Mouse (Mus musculus) intestine, embryonic 16.5 days (tissue): Measurements from ENCODE around the gene 1700001O22Rik. TPM values are rescaled to one million over a fixed set of nuclear protein-coding genes. Genes with fewer than 3 reads are reported as not detected.

ENCODE experiments used
- ATAC-seq: fragments of 200-750 bp; cut with Nextera tagmentation; 2 replicates; pipeline ENCODE4 v1.8.0; 2017; ENCODE audit warnings: moderate TSS enrichment, moderate library complexity
- H3K27ac ChIP-seq: fragments of 300-500 bp; sonication (generic); 2 replicates; pipeline ENCODE4 v1.5.1; 2014; ENCODE audit warnings: mild to moderate bottlenecking, low read length
- H3K27me3 ChIP-seq: fragments of 300-500 bp; sonication (generic); replicated peaks from 2 replicates; pipeline ENCODE4 v1.6.1; 2014; ENCODE audit warnings: low read length, control low read depth, mixed read lengths; ENCODE audit not compliant: control insufficient read depth, insufficient read depth
- H3K36me3 ChIP-seq: fragments of 300-500 bp; sonication (generic); 2 replicates; pipeline ENCODE4 v1.6.1; 2014; ENCODE audit warnings: low read length, control low read depth; ENCODE audit not compliant: control insufficient read depth, insufficient read depth
- H3K4me1 ChIP-seq: fragments of 300-500 bp; sonication (generic); 2 replicates; pipeline ENCODE4 v1.6.1; 2014; ENCODE audit warnings: low read length, control low read depth, mixed read lengths; ENCODE audit not compliant: control insufficient read depth, insufficient read depth
- H3K4me2 ChIP-seq: fragments of 300-500 bp; sonication (generic); 2 replicates; pipeline ENCODE4 v1.6.1; 2014; ENCODE audit warnings: low read depth, low read length, control low read depth
- H3K4me3 ChIP-seq: fragments of 300-500 bp; sonication (generic); 2 replicates; pipeline ENCODE4 v1.5.1; 2014; ENCODE audit warnings: mild to moderate bottlenecking, low read length
- H3K9ac ChIP-seq: fragments of 300-500 bp; sonication (generic); 2 replicates; pipeline ENCODE4 v1.6.1; 2014; ENCODE audit warnings: low read depth, low read length
- H3K9me3 ChIP-seq: fragments of 300-500 bp; sonication (generic); 2 replicates; pipeline ENCODE4 v1.6.1; 2016; ENCODE audit warnings: low read length, control low read depth; ENCODE audit not compliant: control insufficient read depth
- WGBS: fragments of 180-500 bp; shearing (Covaris S2); extraction: QIAGEN DNeasy Blood & Tissue Kit; methylation state at CpG from one replicate; pipeline ENCODE4 v1.1.7; 2014; 5-methylcytosine and 5-hydroxymethylcytosine counted together
- polyA plus RNA-seq: library from polyadenylated mRNA; unstranded; fragments of >200 nt; fragmentation: Nextera tagmentation; extraction: Ambion mirVana; gene quantifications from 2 replicates; pipeline ENCODE4 v1.2.1, GENCODE M21; 2015

1700001O22Rik gene
- polyA plus RNA-seq, 1 experiment from 2014 or later: 1.2 TPM

DNA sequence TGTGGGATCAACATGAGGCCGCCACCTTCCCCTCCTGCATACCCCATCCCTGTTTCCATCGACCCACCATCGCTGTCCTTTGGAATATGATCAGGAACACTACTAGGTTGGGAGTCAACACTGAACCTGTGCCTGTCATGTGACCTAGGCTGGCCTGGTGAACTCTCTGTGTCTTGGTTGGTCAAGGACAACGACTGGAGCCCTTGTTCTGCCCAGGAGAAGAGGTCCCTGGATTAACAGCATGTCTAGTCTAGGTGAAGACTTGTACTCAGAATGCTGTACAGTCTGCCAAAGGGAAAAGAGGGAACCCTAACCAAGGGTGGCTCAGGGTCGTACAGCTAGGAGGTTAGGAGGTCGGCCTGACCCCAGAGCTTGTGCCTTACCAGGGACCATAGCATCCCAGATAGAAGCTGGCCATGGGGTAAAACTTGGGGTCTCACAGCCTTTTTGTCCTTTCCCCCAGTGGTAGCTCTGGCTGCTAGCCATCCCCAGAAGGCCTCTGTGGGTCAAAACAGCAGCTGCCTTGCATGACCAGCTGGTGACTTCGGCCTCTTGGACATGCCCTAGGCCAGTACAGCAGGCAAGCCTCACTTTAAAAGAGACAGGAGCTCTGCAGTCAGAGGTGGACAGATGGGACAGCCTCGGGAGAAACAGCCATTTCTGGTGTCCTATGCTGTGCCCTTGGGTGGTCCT lies 30.0 kb downstream of the 1700001O22Rik start:
- Histone ChIP-seq H3K4me3 (no peak overlapping the region), H3K9me3 (no peaks in the 10 kb centered on the region), H3K4me2 (no peak overlapping the region), H3K27me3 (no peaks in the 10 kb centered on the region), H3K9ac (no peak overlapping the region), H3K27ac (0 out of 2 replicates have a peak overlapping the region, but pooled peaks have one; percentile 3), H3K4me1 (peaks cover 16% of the 10 kb centered on the region), H3K36me3 (no peaks in the 10 kb centered on the region)
- WGBS: 81% methylated on average over 8 of the region's 8 CpGs
- no peak for ATAC-seq

DNA sequence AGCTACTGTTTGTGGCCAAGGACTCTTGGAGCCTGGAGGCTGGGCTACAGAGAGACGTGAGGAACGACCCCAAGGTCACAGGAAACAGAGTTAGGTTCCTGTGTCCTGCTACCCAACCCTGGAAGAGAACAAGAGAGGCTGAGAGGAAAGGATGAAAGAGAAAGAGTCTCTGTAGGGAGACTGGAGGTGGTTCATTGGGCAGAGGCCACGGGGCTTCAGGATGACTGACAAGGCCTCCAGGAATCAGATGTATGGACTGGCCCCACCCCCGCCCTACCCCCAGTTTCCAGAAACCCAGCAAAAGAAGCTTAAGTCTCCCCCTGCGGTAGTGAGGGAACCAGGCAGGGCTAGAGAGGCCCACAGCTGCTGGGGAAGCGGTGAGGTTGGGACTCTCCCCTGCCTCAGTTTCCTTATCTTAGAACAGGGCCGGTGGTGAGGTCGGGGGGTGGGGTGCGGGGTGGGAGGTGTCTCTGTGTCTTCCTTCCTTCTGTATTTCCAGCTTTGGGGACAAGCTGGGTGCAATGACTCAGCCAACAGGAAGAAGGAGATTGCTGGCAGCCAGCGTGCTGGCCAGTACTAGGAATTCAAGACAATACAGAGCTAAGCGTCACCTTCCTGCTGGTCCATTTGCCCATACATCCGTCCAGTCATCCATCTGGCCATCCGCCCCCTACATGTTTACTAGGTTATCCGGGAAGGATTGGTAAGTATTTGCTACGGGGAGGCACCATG lies 30.7 kb downstream of the 1700001O22Rik start:
- Histone ChIP-seq H3K4me1 (peaks cover 16% of the 10 kb centered on the region), H3K9me3 (no peaks in the 10 kb centered on the region), H3K4me2 (no peak overlapping the region), H3K4me3 (no peak overlapping the region), H3K27me3 (no peaks in the 10 kb centered on the region), H3K27ac (peak overlapping the region; percentile 31; the same call in 1 of the 2 replicates), H3K9ac (peak overlapping the region; percentile 10; the same call in 1 of the 2 replicates), H3K36me3 (no peaks in the 10 kb centered on the region)
- ATAC-seq: peak; percentile 37
- 35% methylated on average over 15 of the region's 15 CpGs for WGBS

- ATAC-seq: peak; percentile 87
- Histone ChIP-seq H3K9ac (peak overlapping the region; percentile 73), H3K4me3 (peak overlapping the region; percentile 56), H3K4me2 (peak overlapping the region; percentile 96), H3K4me1 (peaks cover 16% of the 10 kb centered on the region), H3K27me3 (no peaks in the 10 kb centered on the region), H3K27ac (peak overlapping the region; percentile 62), H3K36me3 (no peaks in the 10 kb centered on the region), H3K9me3 (no peaks in the 10 kb centered on the region)
- 8% methylated on average over 19 of the region's 19 CpGs for WGBS
Measured at GRCm38 (mm10) chr2:30771806-30772460, 31.5 kb downstream of the 1700001O22Rik start.

DNA sequence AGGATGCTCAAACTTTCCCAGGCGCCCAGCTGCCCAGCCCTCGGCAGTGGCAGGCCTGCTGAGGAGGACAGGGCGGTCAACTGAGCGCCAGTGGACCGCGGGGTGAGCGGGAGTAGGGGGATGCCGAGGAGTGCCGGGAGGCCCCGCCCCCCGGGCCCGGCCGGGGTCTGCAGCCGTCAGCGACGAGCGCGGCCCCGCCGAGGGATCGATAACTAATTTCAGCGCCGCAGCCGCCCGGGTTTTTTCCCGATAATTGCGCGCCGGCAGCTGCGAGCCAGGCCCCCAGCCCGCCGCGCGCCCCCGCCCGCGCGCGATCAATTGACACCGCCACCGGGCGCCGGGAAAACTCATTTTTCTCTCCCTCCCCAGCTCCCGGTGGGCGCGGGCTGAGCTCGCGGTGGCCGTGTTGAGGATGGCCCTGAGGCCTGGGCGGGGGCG lies 32.1 kb downstream of the 1700001O22Rik start:
- Histone ChIP-seq H3K9me3 (no peaks in the 10 kb centered on the region), H3K4me2 (peak overlapping the region; percentile 96), H3K4me1 (peaks cover 16% of the 10 kb centered on the region), H3K27ac (peak overlapping the region; percentile 62), H3K36me3 (no peaks in the 10 kb centered on the region), H3K4me3 (peak overlapping the region; percentile 56), H3K9ac (peak overlapping the region; percentile 73), H3K27me3 (no peaks in the 10 kb centered on the region)
- ATAC-seq: no peak
- whole genome bisulfite sequencing: under 1% methylated on average over 51 of the region's 51 CpGs

GRCm38 (mm10) chr2:30769187-30769586 lies 34.3 kb downstream of the 1700001O22Rik start:
- WGBS: 48% methylated on average over 6 of the region's 6 CpGs
- H3K27ac ChIP-seq: no peak overlapping the region
- 0 out of 2 replicates have a peak, but pooled peaks cover 5% of the 10 kb centered on the region for H3K9me3 ChIP-seq
- no peak overlapping the region for H3K4me2 ChIP-seq
- no peak overlapping the region for H3K4me3 ChIP-seq
- peaks cover 16% of the 10 kb centered on the region for H3K4me1 ChIP-seq
- ATAC-seq: no peak
- H3K9ac ChIP-seq: no peak overlapping the region
- no peaks in the 10 kb centered on the region for H3K36me3 ChIP-seq
- no peaks in the 10 kb centered on the region for H3K27me3 ChIP-seq

DNA sequence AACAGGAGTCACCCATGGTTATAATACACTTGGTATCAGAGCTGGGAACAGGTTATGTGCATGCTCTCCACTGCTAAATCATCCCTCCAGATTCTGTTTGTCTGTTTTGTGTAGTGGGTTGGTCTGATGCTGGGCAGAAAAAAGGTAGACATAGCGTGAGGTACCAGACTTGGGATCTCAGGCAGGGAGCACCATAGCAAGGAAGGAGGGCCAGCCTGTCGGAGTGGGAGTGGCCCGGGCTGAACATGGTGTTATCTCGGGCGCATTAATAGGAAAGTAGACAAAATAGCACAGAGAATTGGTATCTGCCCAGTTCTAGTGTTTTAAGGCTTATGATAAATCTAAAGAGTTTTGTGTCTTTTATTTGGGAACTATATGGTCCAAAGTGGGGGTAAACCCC lies 34.9 kb downstream of the 1700001O22Rik start:
- H3K4me1 ChIP-seq: peaks cover 16% of the 10 kb centered on the region
- no peaks in the 10 kb centered on the region for H3K36me3 ChIP-seq
- 0 out of 2 replicates have a peak, but pooled peaks cover 5% of the 10 kb centered on the region for H3K9me3 ChIP-seq
- no peaks in the 10 kb centered on the region for H3K27me3 ChIP-seq
- WGBS: 67% methylated on average over 5 of the region's 5 CpGs
- no peak overlapping the region for H3K4me2 ChIP-seq
- H3K27ac ChIP-seq: no peak overlapping the region
- no peak overlapping the region for H3K4me3 ChIP-seq
- no peak overlapping the region for H3K9ac ChIP-seq
- ATAC-seq: no peak

- Histone ChIP-seq H3K9me3 (0 out of 2 replicates have a peak, but pooled peaks cover 5% of the 10 kb centered on the region), H3K27ac (no peak overlapping the region), H3K27me3 (no peaks in the 10 kb centered on the region), H3K36me3 (no peaks in the 10 kb centered on the region), H3K4me3 (no peak overlapping the region), H3K4me1 (peaks cover 12% of the 10 kb centered on the region), H3K9ac (no peak overlapping the region), H3K4me2 (no peak overlapping the region)
- ATAC-seq: no peak
- 82% methylated on average over 7 of the region's 7 CpGs for WGBS
Measured at GRCm38 (mm10) chr2:30767626-30768240, 35.7 kb downstream of the 1700001O22Rik start.

GRCm38 (mm10) chr2:30766446-30766845 lies 37.0 kb downstream of the 1700001O22Rik start:
- no peak for ATAC-seq
- H3K4me1 ChIP-seq: no peaks in the 10 kb centered on the region
- H3K4me3 ChIP-seq: no peak overlapping the region
- 76% methylated on average over 5 of the region's 5 CpGs for WGBS
- 0 out of 2 replicates have a peak, but pooled peaks cover 5% of the 10 kb centered on the region for H3K9me3 ChIP-seq
- no peaks in the 10 kb centered on the region for H3K27me3 ChIP-seq
- no peaks in the 10 kb centered on the region for H3K36me3 ChIP-seq
- no peak overlapping the region for H3K9ac ChIP-seq
- H3K4me2 ChIP-seq: no peak overlapping the region
- H3K27ac ChIP-seq: no peak overlapping the region

GRCm38 (mm10) chr2:30760706-30761105 lies 42.8 kb downstream of the 1700001O22Rik start:
- Histone ChIP-seq H3K9me3 (peaks cover 5% of the 10 kb centered on the region; the same call in 1 of the 2 replicates), H3K9ac (no peak overlapping the region), H3K4me2 (no peak overlapping the region), H3K27me3 (no peaks in the 10 kb centered on the region), H3K4me1 (peaks cover 27% of the 10 kb centered on the region), H3K27ac (0 out of 2 replicates have a peak overlapping the region, but pooled peaks have one; percentile 16), H3K36me3 (no peaks in the 10 kb centered on the region), H3K4me3 (no peak overlapping the region)
- WGBS: 45% methylated on average over 6 of the region's 6 CpGs
- no peak for ATAC-seq
